Comparison of ENCODE assay signal across 11 mouse cellular contexts in the genomic region with DNA sequence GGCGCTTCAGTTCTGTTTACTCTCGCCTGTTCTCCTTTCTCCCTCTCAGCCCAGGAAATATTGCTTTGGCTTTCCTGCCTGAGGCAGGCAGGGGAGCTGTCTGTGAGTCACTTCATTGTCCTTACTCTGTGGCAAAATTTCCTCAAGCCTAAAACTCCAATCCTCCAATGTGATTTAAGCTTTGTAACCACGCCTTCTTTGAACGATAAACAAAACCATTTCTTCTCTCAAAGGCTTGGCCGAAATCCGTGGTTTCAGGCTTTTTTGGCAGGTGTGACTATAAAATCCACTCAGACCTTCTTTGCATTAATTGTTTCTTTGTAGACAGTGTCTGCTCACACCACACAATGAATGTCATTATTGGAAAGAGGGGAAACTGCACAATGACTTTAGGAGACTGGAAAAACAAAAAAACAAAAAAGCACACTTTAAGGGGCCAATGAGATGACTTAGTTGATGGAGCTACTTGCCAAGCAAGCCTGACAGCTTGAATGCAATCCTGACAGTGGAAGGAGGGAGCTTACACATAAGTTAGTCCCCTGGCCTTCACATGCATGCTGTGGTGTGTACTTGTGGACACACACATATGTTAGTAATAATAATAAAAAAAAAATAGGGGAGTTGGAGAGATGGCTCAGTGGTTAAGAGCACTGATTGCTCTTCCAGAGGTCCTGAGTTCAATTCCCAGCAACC. TPM values are rescaled to one million over a fixed set of nuclear protein-coding genes. Genes with fewer than 3 reads are reported as not detected.
A peak's percentile ranks its signal among the peaks of the same experiment; 100 is the strongest.
DNase-seq lines count a peak whose midpoint lies in the region; ATAC-seq and TF ChIP-seq lines count a peak whose summit lies in the region.
"Had no signal": no experiment of that assay in that cellular context is flagged by ENCODE, and none has a peak within 500 bp of the region (broad histone marks: within the 10 kb centered on the region; RNA-seq: fewer than 3 reads in every experiment).

No protein-coding gene starts in this region.

- H3K4me2 ChIP-seq in lung, embryonic 16.5 days (ENCODE audit: low read depth, low read length) = no peak overlapping the region
- H3K4me2 ChIP-seq in intestine, embryonic 15.5 days (replicated peaks) = no peak overlapping the region
- no peak overlapping the region for H3K4me2 ChIP-seq in stomach, embryonic 16.5 days (ENCODE audit: low read depth, low read length)

- no peaks in the 10 kb centered on the region for H3K27me3 ChIP-seq in lung, embryonic 16.5 days (ENCODE audit: control insufficient read depth, insufficient read depth, low read depth, low read length)
- no peaks in the 10 kb centered on the region for H3K27me3 ChIP-seq in intestine, embryonic 15.5 days (replicated peaks)
- H3K27me3 ChIP-seq in stomach, embryonic 16.5 days (ENCODE audit: control insufficient read depth, insufficient read depth, low read length) = no peaks in the 10 kb centered on the region

- no peak for TF ChIP-seq CTCF in gastrocnemius, adult 2 months (IDR thresholded peaks at IDR 0.05)

- WGBS in lung, embryonic 16.5 days = 20% methylated on average over 6 of the region's 6 CpGs
- WGBS in intestine, embryonic 15.5 days = 24% methylated on average over 6 of the region's 6 CpGs
- WGBS in stomach, embryonic 16.5 days = 24% methylated on average over 6 of the region's 6 CpGs

- no peaks in the 10 kb centered on the region for H3K36me3 ChIP-seq in lung, embryonic 16.5 days (ENCODE audit: control insufficient read depth, insufficient read depth, low read length)
- no peaks in the 10 kb centered on the region for H3K36me3 ChIP-seq in intestine, embryonic 15.5 days
- no peaks in the 10 kb centered on the region for H3K36me3 ChIP-seq in stomach, embryonic 16.5 days (ENCODE audit: control insufficient read depth, insufficient read depth, low read length)

- H3K4me1 ChIP-seq in lung, embryonic 16.5 days (replicated peaks; ENCODE audit: control insufficient read depth, insufficient read depth, low read length) = peaks cover 26% of the 10 kb centered on the region
- peaks cover 26% of the 10 kb centered on the region for H3K4me1 ChIP-seq in intestine, embryonic 15.5 days (replicated peaks)
- H3K4me1 ChIP-seq in stomach, embryonic 16.5 days (ENCODE audit: control insufficient read depth, insufficient read depth, low read length) = peaks cover 22% of the 10 kb centered on the region

- H3K9ac ChIP-seq in lung, embryonic 16.5 days (ENCODE audit: low read length) = 0 out of 2 replicates have a peak overlapping the region, but pooled peaks have one; percentile 13
- H3K9ac ChIP-seq in intestine, embryonic 15.5 days = no peak overlapping the region
- H3K9ac ChIP-seq in stomach, embryonic 16.5 days (ENCODE audit: low read length) = no peak overlapping the region
- H3K9ac ChIP-seq: liver, embryonic 14.5 days had no signal

- intact Hi-C loops in gastrocnemius, adult 2 months (cut with DNase I) = no loop called here
- intact Hi-C loops in gastrocnemius, postnatal 36 days (cut with DNase I) = no loop called here

- no peak for DNase-seq in gastrocnemius, adult 2 months
- no peak for DNase-seq in gastrocnemius, postnatal 36 days
- no peak for DNase-seq in lung, adult 18-20 months
- no peak for DNase-seq in ovary, postnatal 14 days (ENCODE audit: low spot score)
- DNase-seq in right cerebral cortex, adult 2 months (ENCODE audit: low spot score in 2 of 2) = no peak
- DNase-seq: B cell, adult 2 months; thymus, adult 2 months had no signal

- H3K27ac ChIP-seq in gastrocnemius, adult 2 months = peak overlapping the region; percentile 98
- H3K27ac ChIP-seq in lung, embryonic 16.5 days (ENCODE audit: low read length) = peak overlapping the region; percentile 85
- H3K27ac ChIP-seq in intestine, embryonic 15.5 days = peak overlapping the region; percentile 45
- peak overlapping the region; percentile 26 for H3K27ac ChIP-seq in stomach, embryonic 16.5 days (ENCODE audit: low read length)
- H3K27ac ChIP-seq: liver, embryonic 14.5 days had no signal

- H3K9me3 ChIP-seq in lung, embryonic 16.5 days (ENCODE audit: control insufficient read depth, low read length) = no peaks in the 10 kb centered on the region
- H3K9me3 ChIP-seq in intestine, embryonic 15.5 days = no peaks in the 10 kb centered on the region
- H3K9me3 ChIP-seq in stomach, embryonic 16.5 days (replicated peaks; ENCODE audit: control insufficient read depth, low read length) = no peaks in the 10 kb centered on the region

- no peak for ATAC-seq in lung, embryonic 16.5 days (ENCODE audit: low read depth)
- no peak for ATAC-seq in intestine, embryonic 15.5 days
- no peak for ATAC-seq in stomach, embryonic 16.5 days (ENCODE audit: insufficient read depth, low FRiP score)

- no peak overlapping the region for H3K4me3 ChIP-seq in gastrocnemius, adult 2 months
- H3K4me3 ChIP-seq in lung, embryonic 16.5 days (ENCODE audit: low read length) = no peak overlapping the region
- H3K4me3 ChIP-seq in intestine, embryonic 15.5 days (replicated peaks) = no peak overlapping the region
- no peak overlapping the region for H3K4me3 ChIP-seq in stomach, embryonic 16.5 days (replicated peaks; ENCODE audit: low read length)

RNA-seq across cellular contexts. Expression of a gene that starts 17.6 kb away (rescaled TPM):
- 100 to 1,000 TPM; 273 to 325 TPM for total RNA-seq in gastrocnemius, adult 2 months (2021)
- total RNA-seq in gastrocnemius, postnatal 36 days (2021) = 100 to 1,000 TPM; 250 to 283 TPM
- polyA plus RNA-seq in lung, embryonic 16.5 days (2015; fragmentation: Nextera tagmentation; extraction: Ambion mirVana) = 644 and 678 TPM in 2 replicates
- polyA plus RNA-seq in intestine, embryonic 15.5 days (2015; fragmentation: Nextera tagmentation; extraction: Ambion mirVana) = 462 and 512 TPM in 2 replicates
- 548 TPM in 2 replicates for polyA plus RNA-seq in stomach, embryonic 16.5 days (2015; fragmentation: Nextera tagmentation; extraction: Ambion mirVana)

Comparison
In these comparisons a context has a peak if more than half of its experiments do, and no peak if none do; other contexts are left out.
1. H3K27ac ChIP-seq: peak in every context shown above with its lines; median percentile 98 in gastrocnemius, adult 2 months; 85 in lung, embryonic 16.5 days; 45 in intestine, embryonic 15.5 days; 26 in stomach, embryonic 16.5 days.